Mouse (Mus musculus) heart, adult 18-20 months (tissue): Measurements from ENCODE around the gene Dhx29. TPM values are rescaled to one million over a fixed set of nuclear protein-coding genes. Genes with fewer than 3 reads are reported as not detected.
"Not testable (repeated sequence)": the region's sequence is repeated elsewhere in the genome, so short reads cannot be mapped to it uniquely, and the experiment has no call there.

Source experiments
- DNase-seq, 2 experiments: peaks; one replicate each; pipeline ENCODE4 v3.0.0; 2021 to 2022; ENCODE audit warnings: mixed read lengths in 1 of 2
- total RNA-seq, 2 experiments: library from RNA; stranded (reverse); gene quantifications; 2 replicates each; pipeline ENCODE4 v1.2.3; 2021

The Dhx29 gene
- total RNA-seq, 2 experiments from 2014 or later, result 15.0 to 15.6 TPM

DNA sequence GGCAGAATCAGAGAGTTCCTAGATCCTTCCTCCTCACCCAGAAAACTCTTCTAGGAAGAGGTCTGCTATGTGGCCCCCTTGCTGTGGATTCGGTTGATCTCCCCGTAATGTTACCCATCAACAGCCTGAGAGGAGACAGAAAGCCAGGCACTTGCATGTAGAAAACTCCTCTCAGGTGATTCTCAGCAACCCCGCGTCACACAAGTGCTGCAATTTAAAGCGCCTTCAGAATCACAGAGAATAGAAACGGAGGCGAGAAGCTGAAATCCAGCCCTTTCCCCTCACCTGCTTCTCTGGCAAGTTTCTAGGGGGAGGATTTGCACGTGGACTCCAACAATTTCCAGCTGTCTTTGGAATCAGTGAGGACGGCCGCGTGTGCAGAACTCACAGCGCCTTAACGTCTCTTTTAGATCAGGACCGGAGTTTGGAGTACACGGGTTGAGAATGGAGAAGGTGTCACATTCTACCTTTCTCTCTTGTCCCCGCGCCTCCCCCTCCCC, 59.2 kb downstream of the Dhx29 start:
- no peak for DNase-seq

DNA sequence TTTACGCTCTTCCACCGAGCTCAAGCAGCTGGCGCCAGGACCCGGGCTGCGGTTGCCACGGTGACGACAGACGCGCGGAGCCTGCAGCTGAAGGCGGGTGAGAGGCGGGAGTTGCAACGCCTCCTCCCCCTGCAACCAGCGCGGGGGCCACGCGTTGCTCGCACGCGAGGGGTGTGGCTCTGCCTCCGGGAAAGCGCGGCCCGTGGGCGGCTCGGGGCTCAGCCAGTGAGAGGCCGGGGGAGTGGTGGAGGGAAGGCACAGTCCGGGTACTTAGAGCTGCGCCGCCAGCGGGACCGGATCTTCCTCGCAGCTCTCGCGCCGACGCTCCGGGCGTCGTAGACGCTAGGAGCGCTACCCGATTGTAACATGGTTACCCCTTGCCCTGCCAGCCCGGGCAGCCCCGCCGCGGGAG, 60.3 kb downstream of the Dhx29 start, which contains the start of gene Ccno:
TSS of gene Ccno (plus strand) at position 271 of the 412 bp plus-strand sequence.
- peak; percentile 91 to 96 for DNase-seq

GRCm38 (mm10) chr13:112987991-112988390, 60.7 kb downstream of the Dhx29 start:
- no peak for DNase-seq

- peak in 1 of 2 experiments; percentile 9 for DNase-seq
Measured at GRCm38 (mm10) chr13:112988866-112989265, 61.6 kb downstream of the Dhx29 start.

- DNase-seq, result peak in 1 of 2 experiments; percentile 7
Measured at GRCm38 (mm10) chr13:112989541-112989940, 62.3 kb downstream of the Dhx29 start.

DNA sequence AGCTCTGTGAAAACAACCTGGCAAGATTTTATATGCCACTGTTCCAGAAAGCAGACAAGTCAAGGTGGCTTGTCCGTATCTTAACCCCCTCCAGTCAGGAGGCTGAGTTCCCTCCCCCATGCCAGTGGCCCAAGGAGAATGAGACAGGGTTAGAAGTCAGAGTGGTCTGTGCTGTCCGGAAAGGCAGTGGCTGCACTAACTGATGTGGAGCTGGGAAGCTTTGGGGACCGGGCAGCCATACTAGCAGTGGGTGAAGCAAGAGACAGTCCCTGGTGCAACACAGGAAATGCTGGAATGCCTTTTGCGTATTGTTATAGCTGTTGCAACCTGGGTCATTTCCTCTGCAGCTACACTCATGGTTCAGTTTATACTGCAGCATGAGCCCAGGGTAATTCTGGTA, 63.1 kb downstream of the Dhx29 start:
- peak in 1 of 2 experiments; percentile 6 for DNase-seq

DNA sequence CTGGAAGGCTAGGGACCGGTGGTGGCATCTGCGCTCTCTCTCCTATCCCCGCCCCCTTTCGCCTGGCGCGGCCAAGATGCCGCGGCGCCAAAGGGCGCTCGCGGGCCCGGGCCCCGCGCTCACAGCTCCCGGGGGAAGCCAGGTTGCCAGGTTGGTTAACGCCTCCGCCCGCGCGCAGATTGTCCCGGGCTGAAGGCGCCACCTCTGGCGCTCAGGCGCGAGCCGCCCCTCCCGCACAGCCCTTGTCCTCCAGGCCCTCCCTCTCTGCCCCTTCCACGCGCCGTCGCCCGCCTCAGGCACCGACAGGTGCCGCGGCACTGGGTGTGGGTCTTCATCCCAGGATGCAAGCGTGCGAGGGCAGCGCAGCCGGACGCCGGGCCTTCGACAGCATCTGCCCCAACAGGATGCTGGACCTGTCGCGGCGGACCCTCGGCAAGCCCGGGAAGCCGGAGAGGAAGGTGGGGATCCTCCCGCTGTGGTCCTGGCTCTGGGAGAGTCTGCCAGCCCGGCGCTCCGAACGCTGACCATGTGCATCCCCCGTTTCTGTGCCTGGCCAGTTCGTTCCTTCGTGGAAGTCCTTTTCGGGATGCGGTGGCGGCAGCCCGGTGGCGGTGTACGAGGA, 66.4 kb downstream of the Dhx29 start, which contains the start of gene Mcidas:
TSS of gene Mcidas (plus strand) at position 315 of the 622 bp plus-strand sequence.
- peak in 1 of 2 experiments; percentile 8 for DNase-seq

DNA sequence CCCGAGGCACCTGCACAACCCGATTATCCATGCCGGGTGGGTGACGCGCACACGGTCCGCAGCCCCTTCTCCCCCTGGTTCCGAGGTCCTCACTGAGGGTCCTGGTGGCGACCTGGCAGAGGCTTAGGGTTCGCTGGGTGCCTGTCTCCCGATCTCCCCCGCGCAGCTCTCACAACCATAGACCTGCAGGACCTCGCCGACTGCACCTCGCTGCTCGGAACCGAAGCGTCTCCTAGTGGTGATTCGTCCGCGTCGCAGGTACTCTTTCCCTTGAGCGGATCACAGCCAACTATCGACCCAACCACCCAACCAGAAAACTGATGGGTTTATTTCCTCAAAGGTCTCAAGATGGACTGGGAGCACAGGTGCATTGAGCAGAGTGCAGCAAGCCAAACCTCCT, 66.9 kb downstream of the Dhx29 start:
- peak in 1 of 2 experiments; percentile 44 for DNase-seq

DNA sequence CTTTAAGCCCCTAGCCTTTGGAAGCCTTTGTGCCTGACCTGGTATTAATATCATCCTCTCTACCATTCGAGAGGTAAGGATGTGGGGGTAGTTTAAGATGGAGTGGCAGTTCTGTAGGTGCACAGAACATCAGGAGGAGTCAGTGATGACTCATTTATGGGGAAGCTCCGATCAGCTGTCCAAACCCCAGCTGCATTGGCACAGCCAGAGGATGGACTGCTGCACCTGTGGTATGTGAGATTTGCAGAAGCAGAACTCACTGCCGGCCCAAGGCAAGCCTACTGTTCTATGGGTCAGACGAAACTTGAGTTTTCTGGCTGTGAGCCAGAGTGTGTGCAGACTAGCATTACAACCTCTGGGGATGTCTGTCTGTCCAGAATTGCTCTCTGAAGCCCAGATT, 69.2 kb downstream of the Dhx29 start:
- DNase-seq, result no peak

DNA sequence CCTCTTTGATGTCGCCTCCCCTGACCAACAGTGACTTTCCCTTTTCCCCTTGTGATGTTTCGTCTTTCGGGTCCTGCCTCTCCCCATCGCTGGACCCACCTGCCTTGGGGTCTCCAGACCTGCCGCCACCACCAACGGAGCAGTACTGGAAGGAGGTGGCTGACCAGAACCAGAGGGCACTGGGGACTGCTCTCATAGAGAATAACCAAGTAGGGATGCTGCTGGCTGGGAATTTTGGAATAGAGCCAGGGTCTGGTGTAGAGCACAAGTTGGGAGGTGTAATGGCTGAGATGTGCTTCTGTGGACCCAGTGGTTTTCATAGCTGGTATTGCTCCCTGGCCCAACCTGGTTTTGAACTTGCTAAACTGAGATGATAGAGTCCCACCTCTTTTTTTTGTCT, 70.1 kb downstream of the Dhx29 start:
- DNase-seq, result no peak

DNA sequence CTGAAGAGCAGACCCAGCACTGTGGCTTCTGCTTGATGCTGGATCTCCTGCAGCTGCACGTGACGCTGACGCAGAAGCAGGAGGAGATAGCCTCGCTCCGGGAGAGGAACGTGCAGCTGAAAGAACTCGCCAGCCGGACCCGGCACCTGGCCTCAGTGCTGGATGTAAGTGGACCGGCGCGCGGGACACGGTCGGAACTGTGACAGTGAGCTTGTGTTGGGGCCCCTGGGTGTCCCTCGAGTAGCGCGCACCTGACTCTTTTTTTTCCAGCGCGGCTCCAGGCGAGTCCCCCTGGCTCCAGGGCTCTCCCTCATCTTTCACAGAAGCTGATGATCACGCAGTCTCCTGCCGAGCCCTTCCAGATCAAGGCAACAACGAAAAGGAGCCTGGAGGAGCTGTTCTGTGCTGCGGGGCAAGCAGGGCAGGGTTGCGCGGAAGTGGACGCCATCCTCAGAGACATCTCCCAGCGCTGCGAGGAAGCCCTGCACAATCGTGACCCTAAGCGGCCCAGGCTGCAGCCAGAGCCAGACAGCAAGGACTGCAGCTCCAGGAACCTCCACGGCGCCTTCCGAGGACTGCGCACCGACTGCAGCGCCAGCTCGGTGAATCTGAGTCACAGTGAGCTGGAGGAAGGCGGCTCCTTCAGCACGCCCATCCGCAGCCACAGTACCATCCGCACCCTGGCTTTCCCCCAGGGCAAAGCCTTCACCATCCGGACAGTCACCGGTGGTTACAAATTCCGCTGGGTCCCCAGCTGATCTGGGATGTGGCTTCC, 71.4 kb downstream of the Dhx29 start:
- DNase-seq, result peak in 1 of 2 experiments; percentile 10

DNA sequence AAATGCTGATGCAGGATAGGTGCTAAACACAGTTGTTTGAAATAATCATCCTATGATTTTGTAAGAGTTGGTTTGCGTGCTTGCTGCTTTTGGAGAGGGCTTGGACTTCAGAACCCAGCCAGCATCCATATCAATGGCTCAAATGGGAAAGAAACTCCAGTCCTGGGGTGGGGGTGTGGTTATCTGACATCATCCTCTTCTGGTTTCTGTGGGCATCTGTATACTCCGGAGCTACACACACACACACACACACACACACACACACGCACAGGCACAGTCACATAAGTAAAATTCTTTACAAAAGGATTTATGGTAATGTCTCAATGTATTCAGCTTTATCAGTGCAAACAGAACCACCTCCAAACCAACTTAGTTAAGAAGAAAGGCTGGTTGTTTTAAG, 72.8 kb downstream of the Dhx29 start:
- DNase-seq, result no peak

DNA sequence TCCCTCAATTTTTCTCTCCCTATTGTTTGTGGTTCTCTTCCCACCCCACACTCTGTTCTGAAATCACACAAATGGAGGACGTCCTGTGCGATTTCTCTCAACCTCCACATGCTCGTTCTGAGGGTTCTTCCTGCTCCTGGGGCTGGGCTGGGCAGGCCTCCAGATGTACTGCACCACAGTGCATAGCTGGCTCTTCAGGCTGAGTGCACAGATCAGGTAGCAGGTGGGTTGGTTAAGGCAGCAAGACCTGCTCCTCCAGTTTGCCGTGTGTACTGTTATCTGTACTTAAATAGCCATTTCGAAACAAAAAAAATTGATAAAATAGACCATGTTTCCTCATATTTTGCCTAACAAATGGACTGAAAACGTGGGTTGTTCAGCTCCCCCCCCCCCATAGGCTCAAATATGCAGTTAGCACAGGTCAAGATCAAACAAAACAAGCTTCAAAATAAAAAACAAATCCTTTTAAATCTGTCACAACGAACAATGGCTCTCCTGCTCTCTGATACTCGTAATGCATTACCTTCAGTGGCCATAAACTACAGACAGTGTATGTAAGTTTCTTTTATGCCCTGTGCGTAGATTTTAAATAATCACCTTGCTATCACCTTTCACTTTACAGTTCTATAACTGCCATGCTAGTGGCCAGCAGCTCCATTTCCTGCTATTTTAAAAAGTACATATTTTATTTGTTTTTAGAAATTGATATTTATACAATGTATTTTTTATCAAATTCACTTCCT, 73.5 kb downstream of the Dhx29 start:
- no peak for DNase-seq

GRCm38 (mm10) chr13:113012683-113013082, 85.4 kb downstream of the Dhx29 start:
- no peak for DNase-seq

DNA sequence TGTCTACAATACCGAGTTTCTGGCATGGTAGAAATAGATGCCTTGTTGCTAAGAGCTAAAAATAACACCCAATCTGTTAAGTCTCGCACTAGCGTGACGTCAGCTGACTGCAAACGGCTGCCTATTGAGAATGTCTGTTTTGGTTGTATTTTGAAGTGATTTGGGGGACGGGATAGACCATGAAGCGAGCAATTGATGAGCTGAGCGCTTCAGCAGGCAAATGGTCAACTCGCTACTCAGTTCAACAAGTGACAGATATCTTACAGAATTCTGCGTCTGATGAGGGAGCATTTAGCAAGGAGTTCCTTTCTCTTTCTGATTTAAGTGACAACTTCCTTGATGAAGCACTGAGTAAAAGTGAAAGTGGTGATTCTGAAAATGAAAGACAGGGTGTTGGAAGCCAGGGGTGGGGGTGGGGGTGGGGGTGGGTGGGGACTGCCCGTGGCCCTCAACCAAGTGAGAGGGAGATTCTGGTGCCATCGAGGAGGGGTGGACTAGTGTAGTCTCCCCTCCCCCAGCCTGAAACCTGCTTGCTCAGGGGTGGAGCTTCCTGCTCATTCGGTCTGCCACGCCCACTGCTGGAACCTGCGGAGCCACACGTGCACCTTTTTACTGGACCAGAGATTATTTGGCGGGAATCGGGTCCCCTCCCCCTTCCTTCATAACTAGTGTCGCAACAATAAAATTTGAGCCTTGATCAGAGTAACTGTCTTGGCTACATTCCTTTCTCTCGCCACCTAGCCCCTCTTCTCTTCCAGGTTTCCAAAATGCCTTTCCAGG, 86.1 kb downstream of the Dhx29 start:
- DNase-seq, result not testable (repeated sequence)

Other genes with a start within 250 kb of the Dhx29 start
- 10 to 100 TPM; 41.8 to 43.5 TPM for gene Plpp1, start 126.7 kb upstream of the Dhx29 start, total RNA-seq
- gene Mtrex, start 56 bp upstream of the Dhx29 start, total RNA-seq, result 10 to 100 TPM; 26.0 to 26.9 TPM
- under 1 TPM in 1 of 2 experiments, not detected in 1; 0.21 TPM for gene Ccno, start 60.3 kb downstream of the Dhx29 start, total RNA-seq
- gene Mcidas, start 66.4 kb downstream of the Dhx29 start, total RNA-seq, result not detected
- gene Cdc20b, start 107.7 kb downstream of the Dhx29 start, total RNA-seq, result not detected
- 10 to 100 TPM; 31.2 to 42.3 TPM for gene Gpx8, start 119.0 kb downstream of the Dhx29 start, total RNA-seq
- gene Gzma, start 173.5 kb downstream of the Dhx29 start, total RNA-seq, result 1 to 10 TPM in 1 of 2 experiments, under 1 TPM in 1; 0.62 to 1.2 TPM